Mouse (Mus musculus) layer of hippocampus, adult 11-12 months (tissue): ENCODE data around the gene Sgpp1.

ENCODE experiments used
- DNase-seq: peaks from one replicate; pipeline ENCODE4 v3.0.0; 2022; ENCODE audit warnings: low spot score

The Sgpp1 gene

DNA sequence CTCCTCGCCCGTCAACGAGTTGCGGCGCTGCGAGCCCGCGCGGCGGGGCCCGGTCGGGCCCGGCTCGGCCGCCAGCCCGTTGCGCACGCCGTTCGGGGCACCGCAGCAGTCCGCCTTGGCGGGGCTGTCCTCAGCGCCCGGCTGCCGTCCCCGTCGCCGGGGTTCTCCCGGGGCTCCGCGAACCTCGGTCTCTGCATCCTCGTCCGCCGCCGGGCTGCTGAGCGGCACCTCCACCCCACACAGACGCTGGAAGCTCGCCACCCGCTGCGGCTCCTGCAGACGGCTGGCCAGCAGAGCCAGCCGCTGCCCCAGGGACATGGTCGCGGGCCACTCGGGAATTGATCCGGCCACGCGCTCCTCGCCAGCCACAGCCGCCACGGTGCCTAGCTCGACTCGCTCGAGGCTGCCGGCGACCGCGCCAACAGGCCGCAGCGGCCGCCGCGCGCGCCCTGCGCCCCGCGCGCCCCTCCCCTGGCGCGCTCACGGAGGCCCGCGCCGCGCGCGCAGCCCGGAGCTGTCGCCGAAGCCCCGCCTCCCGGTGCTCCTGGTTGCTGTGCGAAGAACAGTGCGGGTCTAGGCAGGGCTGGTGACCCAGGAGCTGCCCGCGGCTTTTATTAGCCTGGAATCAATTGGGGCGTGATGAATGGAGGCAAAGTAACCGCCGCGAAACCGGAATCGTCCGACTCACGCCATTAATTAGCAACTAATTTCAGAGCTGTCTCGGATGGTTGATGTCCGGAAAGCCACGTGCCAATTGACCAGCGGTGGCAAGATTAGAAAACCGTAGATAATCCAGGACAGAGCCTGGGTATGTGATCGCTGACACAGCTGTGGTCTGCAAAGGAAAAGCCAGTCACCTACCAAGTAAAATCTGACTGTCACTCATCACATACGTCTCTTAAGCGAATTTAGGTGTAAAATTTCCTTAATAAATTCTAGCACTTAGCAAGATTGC lies at the start of gene Sgpp1:
Gene Sgpp1, minus strand, starts transcription at position 484 of the 955 bp plus-strand sequence.
- DNase-seq: peak; percentile 74

DNA sequence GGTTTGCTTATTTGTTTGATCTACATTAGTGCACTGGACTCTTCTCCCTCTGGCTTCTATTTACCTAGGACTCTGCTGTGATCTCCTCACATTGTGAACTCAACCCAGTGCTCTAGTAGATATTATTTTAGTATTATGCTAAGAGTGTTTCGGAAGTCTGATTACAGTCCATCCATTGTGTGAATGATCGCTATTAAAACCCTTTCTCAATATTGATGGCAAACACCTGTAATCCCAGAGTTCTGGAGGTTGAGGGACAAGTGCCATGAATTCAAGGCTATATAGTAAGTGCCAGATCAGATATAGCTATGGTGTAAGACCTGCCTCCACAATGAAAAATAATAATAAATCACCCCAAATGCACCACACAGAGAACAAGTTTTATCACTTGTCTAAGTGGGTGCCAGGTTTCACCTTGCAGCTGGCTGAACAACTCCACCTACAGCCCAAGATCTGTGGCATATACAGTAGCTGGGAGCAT lies 48.8 kb upstream of the Sgpp1 start:
- no peak for DNase-seq

DNA sequence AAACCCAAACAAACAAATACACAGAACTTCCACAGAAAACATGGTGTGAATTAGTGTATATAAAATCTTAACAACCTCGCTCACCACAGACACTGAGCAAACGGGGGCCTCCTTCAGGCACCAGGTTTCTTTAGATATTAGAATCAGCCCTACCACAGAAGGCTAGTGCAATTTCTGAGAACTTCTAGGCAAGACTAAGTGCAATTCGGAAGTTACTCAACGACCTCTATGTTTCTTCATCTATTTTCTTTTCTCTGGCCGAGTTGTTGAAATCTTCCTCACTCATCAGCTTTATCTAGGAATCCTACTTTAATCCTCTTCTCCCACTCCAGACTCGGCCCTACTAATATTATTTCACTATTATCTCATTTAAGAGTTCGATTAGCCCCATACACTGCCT lies 46.5 kb upstream of the Sgpp1 start:
- DNase-seq: no peak

DNA sequence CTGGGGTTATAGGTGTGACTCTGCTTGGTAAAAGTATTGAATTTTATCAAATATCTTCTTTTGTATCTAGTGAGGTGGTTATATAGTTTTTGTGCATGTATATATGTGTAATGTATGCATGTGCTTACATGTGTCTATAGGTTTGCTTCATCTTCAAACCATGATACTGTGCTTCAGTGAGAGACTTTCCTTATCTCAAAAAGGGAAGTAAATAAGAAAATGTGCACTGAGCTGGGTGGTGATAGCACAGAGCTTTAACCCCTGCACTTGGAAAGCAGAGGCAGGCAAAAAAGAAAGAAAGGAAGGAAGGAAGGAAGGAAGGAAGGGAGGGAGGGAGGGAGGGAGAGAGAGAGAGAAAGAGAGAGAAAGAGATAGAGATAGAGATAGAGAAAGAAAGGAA lies 45.9 kb upstream of the Sgpp1 start:
- no peak for DNase-seq

DNA sequence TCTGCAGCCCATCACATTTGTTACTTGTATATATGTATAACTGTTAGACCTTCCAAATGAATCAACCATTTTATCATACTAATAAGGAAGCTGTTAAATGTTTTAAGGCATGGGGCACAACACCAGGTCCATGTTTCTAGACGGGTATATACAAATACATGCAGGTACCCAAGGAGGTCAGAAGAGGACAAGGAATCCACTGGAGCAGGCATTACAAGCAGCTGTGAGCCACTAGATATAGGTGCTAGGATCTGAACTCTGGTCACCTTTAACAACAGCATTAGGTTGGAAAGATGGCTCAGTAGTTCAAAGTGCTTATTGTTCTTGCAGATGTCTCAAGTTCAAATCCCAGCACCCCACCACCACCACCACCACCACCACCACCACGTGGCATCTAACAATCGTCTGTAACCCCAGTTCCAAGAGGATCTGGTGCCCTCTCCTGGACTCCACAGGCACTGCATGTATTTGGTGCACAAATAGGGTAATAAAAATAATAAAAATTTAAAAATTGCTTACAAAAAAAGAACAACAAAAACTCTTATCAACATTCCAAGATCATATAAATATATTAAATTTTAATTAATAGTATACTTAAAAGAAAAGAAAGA lies 37.0 kb upstream of the Sgpp1 start:
- peak; percentile 41 for DNase-seq

DNA sequence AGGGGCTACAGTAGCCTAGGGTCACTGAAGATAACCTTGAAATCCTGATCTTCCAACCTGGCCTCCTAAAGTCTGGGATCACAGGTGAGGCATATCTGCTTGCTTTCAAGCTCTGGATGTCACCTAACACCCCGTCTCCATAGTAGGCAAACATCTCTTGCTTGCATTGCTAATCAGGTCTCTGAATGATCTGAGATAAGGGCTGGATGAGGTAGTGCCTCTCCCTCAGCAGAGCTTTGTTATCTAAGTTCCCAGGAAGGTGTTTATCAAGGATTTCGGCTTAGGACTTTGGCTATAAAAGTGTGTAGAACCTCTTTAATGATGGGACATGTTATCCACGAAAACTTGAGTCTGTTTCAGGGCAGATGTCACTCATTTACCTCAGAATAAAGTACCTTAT lies 35.9 kb upstream of the Sgpp1 start:
- DNase-seq: no peak

DNA sequence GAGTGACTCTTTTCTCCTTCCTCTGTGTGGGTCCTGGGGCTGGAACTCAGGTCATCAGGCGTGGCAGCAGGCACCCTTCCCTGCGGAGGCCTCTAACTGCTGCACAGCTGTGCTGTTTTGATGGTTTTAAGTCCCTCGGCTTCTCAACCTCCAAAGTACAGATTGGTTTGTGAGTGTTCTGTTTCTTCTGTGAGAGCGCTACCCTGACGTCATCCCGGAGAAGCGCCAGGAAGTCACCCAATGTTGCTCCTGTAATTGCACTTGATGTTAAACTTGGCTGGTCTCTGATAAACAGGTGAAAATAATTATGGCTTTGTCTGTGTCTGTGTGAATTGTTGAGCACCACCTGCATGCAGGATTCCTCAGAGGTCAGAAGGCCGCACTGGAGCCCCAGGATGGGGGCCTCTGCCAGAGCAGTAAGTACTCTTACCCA lies 31.4 kb upstream of the Sgpp1 start:
- no peak for DNase-seq

DNA sequence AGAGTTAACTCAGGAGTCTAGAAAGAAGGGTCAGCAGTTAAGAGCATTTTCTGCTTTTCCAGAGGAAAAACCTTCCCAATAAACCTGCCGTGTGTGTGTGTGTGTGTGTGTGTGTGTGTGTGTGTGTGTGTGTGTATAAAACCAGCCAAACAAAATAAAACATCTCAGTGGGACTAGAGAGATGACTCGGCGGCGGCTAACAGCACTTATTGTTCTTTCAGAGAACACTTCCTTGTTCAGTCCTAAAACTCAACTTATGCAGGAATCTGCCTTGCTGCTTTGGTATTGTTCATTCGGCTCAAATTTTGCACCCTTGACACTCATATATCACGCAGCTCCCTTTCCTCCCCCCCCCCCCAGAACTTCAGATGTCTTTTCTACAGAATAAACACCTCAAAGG lies 30.9 kb upstream of the Sgpp1 start:
- no peak for DNase-seq

DNA sequence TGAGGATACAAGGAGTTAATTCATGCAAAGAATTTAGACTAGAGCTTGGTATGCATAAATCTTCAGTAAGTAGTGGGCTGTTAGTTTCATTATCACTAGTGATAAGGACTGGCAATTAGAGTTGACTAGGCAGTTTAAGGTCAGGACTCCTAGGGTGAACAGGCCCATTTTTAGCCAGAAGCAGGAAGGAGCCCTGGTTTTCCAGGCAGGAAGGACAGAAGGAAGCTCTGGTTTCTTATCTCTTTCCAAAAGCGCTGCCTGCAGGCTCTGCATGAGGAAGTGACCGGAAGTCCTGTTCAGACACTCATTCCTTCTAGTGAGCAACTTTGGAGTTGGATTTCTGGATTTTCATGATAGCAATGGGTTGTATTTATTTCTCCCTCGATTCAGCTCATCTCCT lies 30.2 kb upstream of the Sgpp1 start:
- no peak for DNase-seq

DNA sequence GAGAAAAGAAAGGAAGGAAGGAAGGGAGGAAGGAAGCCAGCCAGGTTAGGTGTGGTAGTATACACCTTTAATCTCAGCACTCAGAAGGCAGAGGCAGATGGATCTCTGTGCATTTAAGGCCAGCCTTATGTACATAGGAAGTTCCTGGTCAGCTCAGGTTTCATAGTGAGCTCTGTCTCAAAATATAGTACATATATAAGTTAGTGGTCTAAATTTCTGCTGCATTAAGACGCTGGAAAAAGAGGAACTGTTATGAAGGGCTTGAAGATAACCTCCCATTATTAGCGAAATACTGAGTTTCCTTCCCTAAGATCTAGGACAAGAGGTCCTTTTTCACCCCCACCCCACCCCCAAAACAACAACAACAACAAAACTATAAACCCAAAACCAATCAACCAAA lies 20.9 kb upstream of the Sgpp1 start:
- no peak for DNase-seq

DNA sequence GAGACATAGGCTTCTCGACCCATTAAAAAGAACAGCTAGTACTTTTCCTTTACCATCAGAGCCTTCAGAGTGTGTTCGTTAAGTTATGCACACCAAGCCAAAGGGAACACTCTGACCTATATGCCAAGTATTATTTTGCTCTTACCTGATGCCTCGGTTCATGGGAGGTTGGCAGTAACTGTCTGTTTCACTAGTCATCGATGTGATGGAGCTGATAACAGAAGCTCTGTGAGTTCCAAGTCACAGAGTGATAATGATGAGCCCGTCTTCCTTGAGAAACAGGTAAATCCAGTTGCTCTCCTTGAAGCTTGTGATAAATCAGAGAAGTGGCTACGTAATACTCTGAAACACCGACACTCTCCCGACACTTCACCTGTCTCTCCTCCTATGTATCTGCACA lies 18.2 kb upstream of the Sgpp1 start:
- no peak for DNase-seq

DNA sequence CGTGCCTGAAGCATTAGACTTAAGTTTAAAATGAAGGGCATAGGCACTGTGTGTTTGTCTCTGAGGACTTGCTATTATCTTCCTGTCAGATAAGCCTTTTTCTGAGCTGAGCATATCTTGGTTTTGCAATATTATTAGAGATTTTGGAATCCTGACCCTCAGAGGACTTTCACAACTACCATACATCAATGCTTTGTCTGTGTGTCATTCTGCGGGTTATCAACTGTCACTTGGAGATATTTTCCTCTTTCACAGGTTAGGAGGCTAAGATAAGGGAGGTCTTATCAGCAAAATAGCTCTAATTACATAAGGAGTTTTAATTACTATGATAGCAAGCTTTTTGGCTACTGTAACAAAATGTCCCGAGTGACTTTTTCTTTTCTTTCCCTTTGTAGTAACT lies 16.5 kb upstream of the Sgpp1 start:
- no peak for DNase-seq

DNA sequence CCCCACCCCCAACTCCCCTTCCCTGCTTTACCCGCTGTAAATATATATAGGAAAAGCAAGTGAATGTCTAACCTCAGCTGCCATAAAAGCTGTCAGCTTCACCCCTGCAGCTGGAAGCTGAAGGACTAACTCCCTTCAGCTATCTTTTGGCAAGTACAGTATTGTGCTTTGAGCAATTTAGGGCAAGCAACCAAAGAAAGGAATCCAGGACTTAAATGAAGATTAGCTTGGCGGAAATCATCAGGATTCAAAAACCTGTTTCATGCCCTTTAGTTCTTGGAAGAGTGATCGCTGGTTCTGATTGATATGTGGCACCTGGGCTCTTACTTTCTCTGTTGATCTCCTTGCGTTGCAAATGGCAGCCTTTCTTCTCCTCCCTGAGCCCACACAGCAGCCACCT lies 13.0 kb upstream of the Sgpp1 start:
- DNase-seq: no peak

DNA sequence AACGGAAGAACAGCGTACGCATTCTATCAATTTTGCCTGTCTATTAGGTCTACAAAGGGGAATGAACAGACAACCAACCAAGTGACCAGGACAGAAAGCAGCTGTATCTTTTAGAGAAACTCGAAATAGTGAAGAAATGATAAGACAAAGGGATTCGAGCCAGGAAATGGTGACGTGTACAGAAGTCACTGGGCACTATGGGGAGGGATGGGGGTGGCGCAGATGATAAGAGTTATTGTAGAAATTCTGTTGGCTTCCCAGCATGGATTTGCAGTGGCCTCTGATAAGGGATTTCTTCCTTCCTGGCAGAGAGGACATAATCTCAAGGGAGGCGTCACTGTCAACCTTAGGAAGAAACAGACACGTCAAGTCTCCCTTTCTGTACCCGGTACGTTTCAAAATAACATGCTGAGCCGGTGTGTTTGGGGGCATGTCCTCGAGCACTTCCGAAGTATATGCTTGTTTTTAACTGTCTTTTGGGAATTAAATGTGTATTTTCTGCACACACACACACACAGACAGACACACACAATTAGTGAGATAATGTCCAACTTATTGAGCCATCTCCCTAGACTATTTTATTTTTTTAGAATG lies 10.3 kb upstream of the Sgpp1 start:
- DNase-seq: no peak

DNA sequence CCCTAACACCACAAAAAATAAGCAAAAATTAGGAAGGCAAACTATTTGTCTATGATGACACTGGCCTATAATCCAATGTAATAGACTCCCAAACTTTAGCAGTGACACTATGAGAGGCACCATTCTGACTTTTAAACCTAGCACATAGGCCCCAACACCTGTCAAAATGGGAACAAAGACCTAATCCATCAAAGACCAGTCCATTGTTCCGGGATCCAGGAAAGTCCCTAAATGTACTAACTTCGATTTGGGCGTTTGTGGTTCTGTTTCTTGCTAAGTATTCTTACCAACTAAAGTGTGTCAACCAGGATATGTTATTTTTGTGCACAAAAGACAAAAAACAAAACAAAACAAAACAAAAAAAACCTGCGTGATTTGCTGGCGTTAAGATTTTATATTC lies 6.6 kb upstream of the Sgpp1 start:
- DNase-seq: no peak

DNA sequence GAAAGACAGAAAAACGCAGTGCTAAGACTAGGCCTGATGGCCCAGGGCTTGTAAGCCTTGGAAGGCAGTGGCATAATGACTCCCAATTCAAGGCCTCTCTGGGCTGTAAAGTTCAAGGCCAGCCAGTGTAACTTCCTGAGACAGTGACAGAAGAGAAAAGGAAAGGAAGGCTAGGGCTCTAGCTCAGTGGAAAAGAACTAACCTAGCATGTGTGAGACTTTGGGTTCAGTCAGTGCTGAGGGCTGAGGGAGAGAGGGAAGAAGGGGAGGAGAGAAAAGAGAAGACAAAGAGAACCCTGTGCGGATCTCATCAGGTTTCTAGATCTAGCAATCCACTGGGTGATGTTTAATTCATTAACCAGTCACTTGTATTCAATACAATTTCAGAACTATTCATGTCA lies 5.7 kb upstream of the Sgpp1 start:
- no peak for DNase-seq

DNA sequence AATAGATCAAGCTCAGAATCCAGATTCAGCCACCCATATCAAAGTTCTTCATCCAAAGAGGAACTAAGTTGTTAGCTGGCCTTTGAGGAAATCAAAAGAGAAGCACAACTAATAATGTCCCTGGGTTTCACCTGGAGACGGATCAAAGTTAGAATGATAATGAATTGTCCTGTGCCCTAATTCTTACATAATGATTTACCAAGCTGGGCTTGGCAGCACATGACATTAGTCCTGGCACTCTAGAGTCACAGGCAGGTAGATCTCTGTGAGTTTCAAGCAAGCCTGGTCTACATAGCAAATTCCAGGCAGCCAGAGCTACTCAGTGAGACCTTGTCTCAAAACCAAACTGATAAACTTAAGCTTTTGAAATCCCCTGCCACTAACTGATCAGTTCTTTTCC lies 4.9 kb upstream of the Sgpp1 start:
- no peak for DNase-seq

DNA sequence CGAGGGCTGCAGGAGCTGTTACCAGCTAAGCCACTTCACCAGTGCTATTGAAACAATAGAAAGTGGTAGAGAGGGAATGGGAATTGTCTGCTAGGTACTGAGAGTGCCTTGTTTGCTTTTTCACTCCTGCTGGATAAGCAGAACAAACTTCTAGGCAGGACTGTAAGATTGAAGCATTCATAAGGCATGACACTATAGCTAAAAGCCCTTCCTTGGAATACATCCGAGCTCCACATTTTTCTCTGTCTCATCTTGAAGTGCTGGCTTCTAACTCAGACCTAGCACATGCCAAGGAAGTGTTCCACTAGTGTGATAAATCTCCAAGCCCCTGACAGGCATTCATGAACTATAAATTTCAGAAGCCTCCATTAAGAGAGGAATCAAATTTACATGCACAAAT lies 4.1 kb upstream of the Sgpp1 start:
- no peak for DNase-seq

DNA sequence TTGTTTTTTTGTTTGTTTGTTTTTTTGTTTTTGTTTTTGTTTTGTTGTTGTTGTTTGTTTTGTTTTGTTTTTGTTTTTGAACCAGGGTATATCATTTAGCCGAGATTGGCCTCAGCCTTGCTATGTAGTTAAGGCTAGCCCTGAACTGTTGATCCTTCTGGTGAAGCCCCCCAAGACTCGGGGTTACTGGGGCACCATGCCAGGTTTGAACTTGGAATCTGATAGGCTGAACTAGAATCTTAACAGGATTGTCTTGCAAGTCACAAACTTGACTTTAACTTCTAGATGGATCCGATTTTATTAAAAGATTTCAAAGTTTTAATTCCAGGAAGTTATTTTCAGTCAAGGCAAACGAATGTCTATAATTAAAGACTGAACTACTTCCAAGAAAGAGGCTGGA lies 767 bp upstream of the Sgpp1 start:
- no peak for DNase-seq

DNA sequence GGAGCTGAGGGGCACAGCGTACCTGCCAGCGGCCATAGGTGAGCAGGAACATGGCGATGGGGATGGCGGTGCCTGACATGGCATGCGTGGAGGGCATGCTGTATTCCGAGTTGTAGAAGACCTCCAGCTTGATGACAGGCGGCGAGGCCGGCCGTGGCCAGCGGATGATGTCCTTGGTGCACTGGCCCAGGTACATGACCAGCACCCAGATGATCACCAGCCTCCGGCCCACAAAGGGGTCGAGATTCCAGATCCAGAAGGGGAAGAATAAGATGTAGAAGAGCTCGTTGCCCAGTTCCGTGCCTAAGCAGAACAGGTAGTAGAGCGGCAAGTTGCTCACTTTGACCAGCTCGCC lies 661 bp downstream of the Sgpp1 start:
- peak; percentile 11 for DNase-seq

DNA sequence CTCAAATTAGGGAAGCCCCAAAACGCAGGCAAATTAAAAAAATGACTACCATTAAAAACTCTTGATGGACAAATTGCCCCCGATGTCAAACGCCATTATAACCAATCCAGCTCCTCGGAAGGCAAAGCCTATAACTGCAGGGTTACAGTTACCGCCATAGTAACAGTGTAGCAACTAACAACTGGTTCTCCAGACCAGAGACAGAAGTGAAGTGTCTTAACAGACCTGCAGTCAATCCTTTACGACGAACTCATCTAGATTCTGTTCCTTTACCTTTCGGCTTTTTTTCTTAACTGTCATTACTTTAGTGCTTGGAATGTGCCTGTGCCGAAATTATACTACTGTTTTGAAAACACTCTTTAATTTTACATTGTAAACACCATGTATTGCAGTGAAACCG lies 1.4 kb downstream of the Sgpp1 start:
- no peak for DNase-seq

DNA sequence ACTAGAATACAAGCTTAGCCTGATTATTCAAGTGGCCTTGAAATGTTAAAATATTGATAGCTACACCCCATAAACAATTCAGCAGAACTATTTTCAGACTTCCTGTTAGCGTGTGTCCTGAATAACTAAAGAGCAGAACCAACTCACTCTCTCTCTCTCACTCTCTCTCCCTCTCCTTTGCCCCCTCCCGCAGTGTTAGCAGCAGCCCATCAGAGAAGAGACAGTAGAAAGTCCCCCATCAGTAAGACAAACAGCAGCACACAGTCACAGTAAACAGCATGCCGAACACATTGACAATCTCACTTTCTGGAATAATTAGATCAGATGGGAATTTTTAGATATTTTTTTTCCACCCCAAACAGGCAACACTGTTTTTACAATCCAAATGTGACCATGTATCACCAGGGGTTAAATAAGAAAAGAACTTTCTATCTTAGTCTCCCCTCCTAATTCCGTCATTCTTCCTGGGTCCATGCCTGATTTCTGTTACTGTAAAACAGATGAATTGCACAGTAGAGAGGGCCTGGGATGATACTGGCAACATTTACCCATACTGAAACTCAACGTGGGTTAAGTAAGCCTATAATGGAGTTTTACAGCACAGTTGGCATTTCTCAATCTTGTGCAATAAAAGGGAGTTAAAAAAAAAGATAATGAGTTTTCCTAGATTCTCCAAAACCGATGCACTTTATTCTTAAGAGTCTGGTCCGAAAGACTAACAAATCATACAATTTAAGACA lies 2.0 kb downstream of the Sgpp1 start:
- DNase-seq: no peak
